Mouse (Mus musculus) myocyte (in vitro differentiated cells): ENCODE measurements around the gene Sat2.

Experiments used
- MAX ChIP-seq: IDR thresholded peaks from one replicate; pipeline ENCODE4 v1.6.1; 2011; ENCODE audit warnings: low read depth, mild to moderate bottlenecking, control low read depth
- MYOD1 ChIP-seq, 3 experiments: IDR thresholded peaks; one replicate each; pipeline ENCODE4 v1.6.1; 2011; ENCODE audit warnings: control low read depth in 2 of 3, low read depth in 2 of 3, mild to moderate bottlenecking in 2 of 3, moderate library complexity in 1 of 3; ENCODE audit not compliant: insufficient read length in 2 of 3, control insufficient read depth in 1 of 3
- POLR2A ChIP-seq: IDR thresholded peaks from one replicate; pipeline ENCODE4 v1.6.1; 2011; ENCODE audit warnings: low read depth, mild to moderate bottlenecking, control low read depth, moderate library complexity; ENCODE audit not compliant: insufficient read length
- POLR2AphosphoS2 ChIP-seq: IDR thresholded peaks from one replicate; pipeline ENCODE4 v1.6.1; 2011; ENCODE audit warnings: low read depth, control low read depth; ENCODE audit not compliant: insufficient read length
- TCF3 ChIP-seq: IDR thresholded peaks from one replicate; pipeline ENCODE4 v1.6.1; 2011; ENCODE audit warnings: low read depth, control low read depth; ENCODE audit not compliant: insufficient read length
- USF1 ChIP-seq: IDR thresholded peaks from one replicate; pipeline ENCODE4 v1.6.1; 2011; ENCODE audit warnings: low read depth, mild to moderate bottlenecking, control low read depth, moderate library complexity

DNA sequence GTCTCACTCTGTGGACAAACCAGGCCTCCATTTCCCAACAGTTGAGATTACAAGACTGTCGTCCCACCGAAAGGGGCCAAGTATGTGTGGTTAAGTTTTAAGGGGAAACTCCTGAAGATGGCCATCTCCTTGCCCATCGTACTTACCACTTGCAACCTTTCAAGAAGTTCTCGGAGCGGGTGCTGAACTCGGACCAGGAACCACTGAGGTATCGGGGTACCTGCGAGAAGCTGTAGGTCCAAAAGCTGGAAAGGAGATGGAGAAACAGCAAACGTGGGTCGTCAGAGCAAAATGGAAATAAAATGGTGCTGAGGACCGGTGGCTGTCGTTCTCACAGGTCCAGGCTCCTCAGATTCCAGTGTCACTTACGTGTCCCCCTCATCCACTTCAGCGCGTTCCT is 43.5 kb upstream of the Sat2 start:
- TF ChIP-seq POLR2A (no peak), POLR2AphosphoS2 (no peak), MAX (no peak), MYOD1 (IDR thresholded peaks at IDR 0.05; ENCODE audit: control insufficient read depth in 1 of 3, insufficient read length in 2 of 3, low read depth in 2 of 3) (no peak), USF1 (no peak), TCF3 (no peak)
